Mouse (Mus musculus): ENCODE measurements around the gene Tfpt.
"Not testable (repeated sequence)": the region's sequence is repeated elsewhere in the genome, so short reads cannot be mapped to it uniquely, and the experiment has no call there.

Gene Tfpt

DNA sequence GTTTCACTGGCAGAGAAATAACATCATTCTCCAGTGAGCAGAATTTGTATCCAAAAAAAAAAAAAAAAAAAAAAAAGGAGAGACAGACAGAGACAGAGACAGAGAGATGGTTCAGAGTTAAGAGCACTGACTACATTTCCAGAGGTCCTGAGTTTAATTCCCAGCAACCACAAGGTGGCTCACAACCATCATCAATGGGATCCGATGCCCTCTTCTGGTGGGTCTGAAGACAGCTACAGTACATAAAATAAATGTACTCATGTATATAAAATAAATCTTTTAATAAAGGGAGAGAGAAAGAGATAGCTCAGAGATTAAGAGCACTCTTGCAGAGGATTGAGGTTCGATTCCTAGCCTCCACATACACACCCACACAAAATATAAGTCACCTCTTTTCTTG is 51.5 kb downstream of the Tfpt start:
- no peak for DNase-seq (ENCODE audit: extremely low spot score, low spot score)

DNA sequence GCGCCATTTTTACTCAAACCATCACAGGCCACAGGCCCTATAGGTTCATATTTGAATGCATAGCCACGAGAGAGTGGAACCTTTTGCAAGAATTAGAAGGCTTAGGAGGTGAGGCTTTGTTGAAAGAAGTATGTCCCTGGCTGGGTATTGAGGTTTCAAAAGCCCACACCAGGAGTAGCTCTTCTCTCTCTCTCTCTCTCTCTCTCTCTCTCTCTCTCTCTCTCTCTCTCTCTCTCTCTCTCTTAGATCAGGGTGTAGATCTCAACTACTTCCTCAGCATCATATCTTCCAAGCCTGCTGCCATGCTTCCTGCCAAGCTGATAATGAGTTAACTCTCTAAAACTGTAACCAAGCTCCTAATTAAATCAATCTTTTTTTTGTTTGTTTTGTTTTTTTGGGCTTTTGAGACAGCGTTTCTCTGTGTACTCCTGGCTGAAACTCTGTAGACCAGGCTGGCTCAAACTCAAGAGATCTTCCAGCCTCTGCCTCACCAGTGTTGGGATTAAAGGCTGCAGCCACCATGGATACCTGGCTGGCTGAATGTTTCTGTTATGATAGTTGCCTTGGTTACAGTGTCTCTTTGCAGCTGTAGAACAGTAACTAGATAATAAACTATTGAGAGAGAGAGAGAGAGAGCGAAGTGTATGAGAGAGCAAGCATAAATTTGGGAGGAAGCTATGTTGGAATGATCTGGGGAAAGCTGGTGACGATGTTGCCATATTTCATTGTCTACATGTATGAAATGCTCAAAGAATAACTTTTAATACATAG is 53.2 kb downstream of the Tfpt start:
- no peak for DNase-seq (ENCODE audit: extremely low spot score, low spot score)

DNA sequence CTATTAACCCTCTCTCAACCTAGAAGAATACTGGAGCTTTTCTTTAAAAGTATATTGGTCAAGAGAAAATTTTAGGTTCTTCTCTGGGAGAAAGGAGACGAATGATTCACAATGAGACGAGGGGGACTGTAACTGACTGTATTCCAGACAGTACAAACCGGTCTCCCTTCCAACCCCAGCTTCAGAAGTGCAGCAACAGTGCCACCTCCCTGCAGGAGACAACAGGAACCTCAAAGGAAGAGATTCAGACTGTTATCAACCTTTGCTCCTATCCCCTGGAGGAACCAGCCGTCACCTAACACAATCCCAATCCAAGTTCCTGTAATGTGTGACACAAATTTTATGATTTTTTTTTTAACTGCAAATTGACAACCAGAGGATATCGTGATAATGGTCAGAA is 55.5 kb downstream of the Tfpt start:
- no peak for DNase-seq (ENCODE audit: extremely low spot score, low spot score)

DNA sequence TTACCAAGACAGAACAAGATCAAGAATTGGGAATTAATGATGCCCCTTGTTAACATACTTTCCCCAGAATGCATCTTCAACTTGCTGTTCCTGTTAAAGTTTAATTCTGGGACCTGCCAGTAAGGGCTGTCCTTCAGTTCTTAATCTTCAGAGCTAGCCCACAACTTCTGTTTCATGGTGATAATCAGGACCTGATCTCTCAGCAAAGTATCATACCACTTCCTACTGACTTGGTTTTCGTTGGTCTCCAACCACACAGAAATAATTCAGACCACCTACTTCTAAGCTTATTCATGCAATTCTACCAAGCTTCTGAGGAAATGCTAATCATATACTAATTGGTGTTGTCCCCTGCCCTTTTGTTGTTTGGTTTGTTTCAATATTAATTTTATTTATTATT is 57.9 kb downstream of the Tfpt start:
- no peak for DNase-seq (ENCODE audit: extremely low spot score, low spot score)

DNA sequence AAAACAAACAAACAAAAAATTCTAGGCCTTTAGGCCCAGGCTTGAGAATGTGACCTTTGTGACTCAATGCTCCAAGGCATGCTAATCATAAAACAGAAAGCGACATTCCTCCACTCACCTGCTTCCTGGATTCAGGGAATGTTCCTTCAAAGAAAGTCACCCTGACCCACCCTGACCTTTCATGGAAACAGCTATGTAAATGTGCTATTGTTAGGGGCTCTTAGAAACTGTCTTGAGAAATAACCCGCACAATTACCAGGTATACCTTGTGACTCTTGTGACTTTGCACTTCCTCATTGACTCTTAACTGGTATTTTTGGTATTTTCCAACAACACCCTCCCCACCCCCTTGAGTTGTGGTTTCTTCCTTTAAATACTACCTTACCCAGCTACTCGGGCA is 59.1 kb downstream of the Tfpt start:
- DNase-seq (ENCODE audit: extremely low spot score, low spot score): not testable (repeated sequence)
